Mouse (Mus musculus): ENCODE measurements at regions not wholly inside any gene's neighbourhood (a gene's known extent, or its start where the extent isn't known, plus 50 kb on each side); places are given as distances from the start of the nearest gene placed in this dataset.

- 0 out of 2 replicates have a peak, but pooled peaks have one; percentile 9 for ATAC-seq (ENCODE audit: low TSS enrichment)
Measured at GRCm38 (mm10) chr4:53320735-53321449, 119.3 kb upstream of the Slc44a1 start.

- no peak for ATAC-seq (ENCODE audit: low TSS enrichment)
Measured at GRCm38 (mm10) chr4:53319051-53319450, 121.2 kb upstream of the Slc44a1 start.

GRCm38 (mm10) chr4:53318181-53318580 lies 122.0 kb upstream of the Slc44a1 start:
- no peak for ATAC-seq (ENCODE audit: low TSS enrichment)

GRCm38 (mm10) chr4:53317453-53317824 lies 122.8 kb upstream of the Slc44a1 start:
- no peak for ATAC-seq (ENCODE audit: low TSS enrichment)

GRCm38 (mm10) chr4:53316796-53317452 lies 123.3 kb upstream of the Slc44a1 start:
- no peak for ATAC-seq (ENCODE audit: low TSS enrichment)

- ATAC-seq (ENCODE audit: low TSS enrichment) = peak; percentile 80
Measured at GRCm38 (mm10) chr4:53315876-53316762, 124.1 kb upstream of the Slc44a1 start.

GRCm38 (mm10) chr4:53315121-53315875 lies 124.9 kb upstream of the Slc44a1 start:
- peak; percentile 65 for ATAC-seq (ENCODE audit: low TSS enrichment)

GRCm38 (mm10) chr4:53314076-53314475 lies 126.1 kb upstream of the Slc44a1 start:
- ATAC-seq (ENCODE audit: low TSS enrichment) = no peak

GRCm38 (mm10) chr4:53307121-53307520 lies 133.1 kb upstream of the Slc44a1 start:
- ATAC-seq (ENCODE audit: low TSS enrichment) = peak; percentile 95

GRCm38 (mm10) chr4:53304782-53305385 lies 135.3 kb upstream of the Slc44a1 start:
- ATAC-seq (ENCODE audit: low TSS enrichment) = no peak

- ATAC-seq (ENCODE audit: low TSS enrichment) = no peak
Measured at GRCm38 (mm10) chr4:53304290-53304654, 135.9 kb upstream of the Slc44a1 start.

GRCm38 (mm10) chr4:53303621-53304289 lies 136.5 kb upstream of the Slc44a1 start:
- no peak for ATAC-seq (ENCODE audit: low TSS enrichment)

GRCm38 (mm10) chr4:53297975-53298374 lies 138.3 kb upstream of the Abca1 start:
- ATAC-seq (ENCODE audit: low TSS enrichment) = no peak

GRCm38 (mm10) chr4:53292606-53293005 lies 132.9 kb upstream of the Abca1 start:
- no peak for ATAC-seq (ENCODE audit: low TSS enrichment)

GRCm38 (mm10) chr4:53277741-53278525 lies 118.2 kb upstream of the Abca1 start:
- peak; percentile 67 for ATAC-seq (ENCODE audit: low TSS enrichment)

- no peak for ATAC-seq (ENCODE audit: low TSS enrichment)
Measured at GRCm38 (mm10) chr4:53270433-53270832, 110.7 kb upstream of the Abca1 start.

GRCm38 (mm10) chr4:53269999-53270398 lies 110.3 kb upstream of the Abca1 start:
- no peak for ATAC-seq (ENCODE audit: low TSS enrichment)

GRCm38 (mm10) chr4:53269251-53269842 lies 109.7 kb upstream of the Abca1 start:
- ATAC-seq (ENCODE audit: low TSS enrichment) = no peak

- no peak for ATAC-seq (ENCODE audit: low TSS enrichment)
Measured at GRCm38 (mm10) chr4:53264901-53265300, 105.2 kb upstream of the Abca1 start.

GRCm38 (mm10) chr4:53264501-53264900 lies 104.8 kb upstream of the Abca1 start:
- no peak for ATAC-seq (ENCODE audit: low TSS enrichment)

Measured in frontal cortex, adult (tissue).